Mouse (Mus musculus): ENCODE data around the gene Trappc1.

- no peak for TF ChIP-seq CTCF (IDR thresholded peaks at IDR 0.05; ENCODE audit: borderline replicate concordance, insufficient read depth, low read length)
- no peak for TF ChIP-seq POLR2A (IDR thresholded peaks at IDR 0.05; ENCODE audit: low read depth, low read length)
These were observed 49.6 kb downstream of the Trappc1 start for GRCm38 (mm10) chr11:69373223-69373965.
